Mouse (Mus musculus) adrenal gland, postnatal 10 days (tissue): ENCODE measurements at regions not wholly inside any gene's neighbourhood (a gene's known extent, or its start where the extent isn't known, plus 50 kb on each side); places are given as distances from the start of the nearest gene placed in this dataset.
A peak's percentile ranks its signal among the peaks of the same experiment; 100 is the strongest.
"Not testable (repeated sequence)": the region's sequence is repeated elsewhere in the genome, so short reads cannot be mapped to it uniquely, and the experiment has no call there.

Experiments
- DNase-seq: peaks from one replicate; pipeline ENCODE4 v3.0.0; 2021; ENCODE audit warnings: mixed read lengths

GRCm38 (mm10) chr12:40898414-40899027 lies 125.4 kb upstream of the Immp2l start:
- DNase-seq = peak; percentile 45

- DNase-seq = no peak
Observed at GRCm38 (mm10) chr12:40905650-40906338, 118.1 kb upstream of the Immp2l start.

GRCm38 (mm10) chr12:40906807-40907206 lies 117.1 kb upstream of the Immp2l start:
- DNase-seq = no peak

GRCm38 (mm10) chr12:40908809-40909795 lies 114.8 kb upstream of the Immp2l start:
- DNase-seq = peak; percentile 9

GRCm38 (mm10) chr12:40917486-40917885 lies 106.4 kb upstream of the Immp2l start:
- no peak for DNase-seq

- no peak for DNase-seq
Observed at GRCm38 (mm10) chr12:40921988-40922387, 101.9 kb upstream of the Immp2l start.

GRCm38 (mm10) chr12:40926681-40927080 lies 97.2 kb upstream of the Immp2l start:
- no peak for DNase-seq

GRCm38 (mm10) chr12:40929409-40929808 lies 94.5 kb upstream of the Immp2l start:
- not testable (repeated sequence) for DNase-seq

- DNase-seq = no peak
Observed at GRCm38 (mm10) chr12:40935098-40935759, 88.7 kb upstream of the Immp2l start.

GRCm38 (mm10) chr12:40937037-40937436 lies 86.9 kb upstream of the Immp2l start:
- DNase-seq = no peak

- no peak for DNase-seq
Observed at GRCm38 (mm10) chr12:40946888-40947287, 77.0 kb upstream of the Immp2l start.

- DNase-seq = no peak
Observed at GRCm38 (mm10) chr12:40949580-40949979, 74.3 kb upstream of the Immp2l start.

GRCm38 (mm10) chr12:40958536-40958935 lies 65.4 kb upstream of the Immp2l start:
- no peak for DNase-seq

- DNase-seq = no peak
Observed at GRCm38 (mm10) chr12:40964996-40965395, 58.9 kb upstream of the Immp2l start.

- no peak for DNase-seq
Observed at GRCm38 (mm10) chr12:40966308-40966707, 57.6 kb upstream of the Immp2l start.

GRCm38 (mm10) chr12:40966723-40967122 lies 57.2 kb upstream of the Immp2l start:
- not testable (repeated sequence) for DNase-seq

GRCm38 (mm10) chr12:40972844-40973243 lies 51.0 kb upstream of the Immp2l start:
- DNase-seq = no peak
